In the genomic region with DNA sequence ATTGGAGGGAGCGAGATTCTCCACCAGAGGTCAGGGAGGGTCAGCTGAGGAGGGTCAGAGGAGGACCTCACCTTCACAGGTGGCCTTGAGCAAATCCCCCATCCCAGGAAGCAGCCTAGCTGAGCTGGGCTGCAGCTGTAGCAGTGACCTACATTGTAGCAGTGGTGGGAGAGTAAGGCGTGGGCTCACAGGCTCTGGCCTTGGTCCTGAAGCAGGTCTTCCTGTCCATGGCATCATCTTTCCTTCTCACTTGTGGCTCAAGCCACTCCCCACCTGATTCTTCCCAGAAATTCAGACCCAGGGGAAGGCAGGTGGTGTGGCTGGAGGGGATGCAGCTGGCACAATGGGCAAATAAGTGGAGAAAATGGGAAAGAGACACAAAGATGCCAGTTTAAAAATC, we compare ENCODE assay signal across 7 mouse cellular contexts.
DNase-seq lines count a peak whose midpoint lies in the region; ATAC-seq and TF ChIP-seq lines count a peak whose summit lies in the region.
"Not testable (repeated sequence)": the region's sequence is repeated elsewhere in the genome, so short reads cannot be mapped to it uniquely, and the experiment has no call there.

No protein-coding gene starts in this region.

- H3K9ac ChIP-seq in embryonic facial prominence, embryonic 11.5 days (replicated peaks; ENCODE audit: low read length); kidney, postnatal 0 days (ENCODE audit: low read depth, low read length); limb, embryonic 11.5 days (ENCODE audit: low read length): not testable (repeated sequence)

- H3K27ac ChIP-seq in embryonic facial prominence, embryonic 11.5 days (replicated peaks; ENCODE audit: low read depth, low read length); kidney, postnatal 0 days; limb, embryonic 11.5 days (replicated peaks; ENCODE audit: low read depth, low read length): not testable (repeated sequence)

- H3K9me3 ChIP-seq in embryonic facial prominence, embryonic 11.5 days (replicated peaks; ENCODE audit: control insufficient read depth, low read length); kidney, postnatal 0 days (replicated peaks; ENCODE audit: low read length); limb, embryonic 11.5 days (ENCODE audit: control insufficient read depth, low read length): not testable (repeated sequence)

- H3K27me3 ChIP-seq in embryonic facial prominence, embryonic 11.5 days (ENCODE audit: control insufficient read depth, insufficient read depth, low read length); kidney, postnatal 0 days (ENCODE audit: insufficient read depth, low read length); limb, embryonic 11.5 days (ENCODE audit: control insufficient read depth, insufficient read depth, low read length); myocyte (ENCODE audit: control insufficient read depth, insufficient read depth, insufficient read length): not testable (repeated sequence)

- TF ChIP-seq POLR2A in myocyte (IDR thresholded peaks at IDR 0.05; ENCODE audit: insufficient read length, low read depth), result not testable (repeated sequence)

- 22% methylated on average over 2 of the region's 2 CpGs for WGBS in embryonic facial prominence, embryonic 11.5 days
- WGBS in kidney, postnatal 0 days, result 13% methylated on average over 2 of the region's 2 CpGs
- WGBS in limb, embryonic 11.5 days, result 18% methylated on average over 2 of the region's 2 CpGs

- not testable (repeated sequence) for H3K4me1 ChIP-seq in embryonic facial prominence, embryonic 11.5 days (ENCODE audit: control insufficient read depth, insufficient read depth, low read length); kidney, postnatal 0 days (replicated peaks; ENCODE audit: insufficient read depth, low read length); limb, embryonic 11.5 days (ENCODE audit: control insufficient read depth, insufficient read depth, low read length)

- H3K79me2 ChIP-seq in myocyte (ENCODE audit: control insufficient read depth, insufficient read depth), result not testable (repeated sequence)

- not testable (repeated sequence) for TF ChIP-seq CTCF in kidney, postnatal 0 days (IDR thresholded peaks at IDR 0.05; ENCODE audit: low read depth)

- H3K36me3 ChIP-seq in embryonic facial prominence, embryonic 11.5 days (replicated peaks; ENCODE audit: control insufficient read depth, insufficient read depth, low read depth, low read length); kidney, postnatal 0 days (ENCODE audit: insufficient read depth, low read length); limb, embryonic 11.5 days (ENCODE audit: control insufficient read depth, insufficient read depth, low read length); myocyte (ENCODE audit: control insufficient read depth, insufficient read depth): not testable (repeated sequence)

- H3K4me2 ChIP-seq in embryonic facial prominence, embryonic 11.5 days (ENCODE audit: low read depth, low read length); kidney, postnatal 0 days (ENCODE audit: low read length); limb, embryonic 11.5 days (ENCODE audit: low read depth, severe bottlenecking); myocyte (ENCODE audit: low read depth): not testable (repeated sequence)

- not testable (repeated sequence) for ATAC-seq in embryonic facial prominence, embryonic 11.5 days (replicated peaks; ENCODE audit: insufficient number of reproducible peaks, low FRiP score, low TSS enrichment, low read depth); kidney, postnatal 0 days (replicated peaks; ENCODE audit: low FRiP score, low read depth); limb, embryonic 11.5 days (ENCODE audit: insufficient number of reproducible peaks, low FRiP score, low TSS enrichment, low read depth)

- H3K4me3 ChIP-seq in embryonic facial prominence, embryonic 11.5 days (ENCODE audit: low read depth, low read length); kidney, postnatal 0 days (replicated peaks; ENCODE audit: low read depth, low read length); limb, embryonic 11.5 days (ENCODE audit: low read depth, low read length); myocyte: not testable (repeated sequence)

- H3ac ChIP-seq in myocyte (ENCODE audit: control insufficient read depth, insufficient read length), result not testable (repeated sequence)

- peak; percentile 16 for DNase-seq in Muller cell, postnatal 12 days (ENCODE audit: inconsistent ontology term)
- DNase-seq in embryo, embryonic 10.5 days (ENCODE audit: low spot score), result peak; percentile 27
- peak; percentile 55 for DNase-seq in embryonic facial prominence, embryonic 11.5 days (ENCODE audit: low spot score)
- DNase-seq in kidney, postnatal 0 days (ENCODE audit: low spot score), result peak; percentile 47
- DNase-seq in limb, embryonic 11.5 days (ENCODE audit: low spot score), result peak; percentile 40
- DNase-seq in testis, postnatal 14 days (ENCODE audit: low spot score), result peak; percentile 53

TF ChIP-seq in myocyte, 11 proteins besides CTCF, POLR2A, EP300 and RAD21:
- peak; percentile 68 for TF ChIP-seq REST (IDR thresholded peaks at IDR 0.05; ENCODE audit: insufficient read depth, insufficient read length)
TF ChIP-seq in myocyte: peak in this region for 1; not testable (repeated sequence) for 10.
